10 mouse cellular contexts compared by ENCODE assay signal in the genomic region with DNA sequence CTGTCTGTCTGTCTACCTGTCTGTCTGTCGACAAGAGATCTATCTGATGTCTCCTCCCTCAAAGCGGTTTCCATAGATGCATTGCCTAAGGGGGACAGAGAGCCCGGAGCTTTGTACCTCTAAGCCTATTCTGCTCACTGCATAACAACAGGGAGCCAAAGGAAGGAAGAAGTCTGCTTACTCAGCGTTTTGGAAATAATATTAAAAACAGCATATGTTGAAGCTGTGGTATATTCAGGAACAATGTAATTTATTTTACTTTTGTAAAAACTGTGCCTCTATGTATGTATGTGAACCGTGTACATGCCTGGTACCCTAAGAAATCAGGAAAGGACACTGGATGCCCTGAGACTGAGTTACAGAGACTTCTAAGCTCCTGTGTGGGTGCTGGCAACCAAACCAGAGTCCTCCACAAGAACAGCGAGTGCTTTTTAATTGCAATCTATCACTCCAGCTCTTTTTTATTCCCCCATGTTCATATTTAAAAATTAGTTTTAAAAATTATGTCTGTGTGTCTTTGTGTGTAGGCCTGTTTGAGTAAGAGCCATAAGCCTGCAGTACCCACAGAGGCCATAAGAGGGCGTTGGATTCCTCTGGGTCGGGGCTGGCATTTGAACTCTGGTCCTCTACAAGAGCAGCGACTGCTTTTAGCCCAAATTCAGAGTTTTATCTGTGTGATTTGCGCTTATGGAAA. TPM values are rescaled to one million over a fixed set of nuclear protein-coding genes. Genes with fewer than 3 reads are reported as not detected.
DNase-seq lines count a peak whose midpoint lies in the region; ATAC-seq and TF ChIP-seq lines count a peak whose summit lies in the region.
"Had no signal": no experiment of that assay in that cellular context is flagged by ENCODE, and none has a peak within 500 bp of the region (broad histone marks: within the 10 kb centered on the region; RNA-seq: fewer than 3 reads in every experiment).

No protein-coding gene starts in this region.

- no peaks in the 10 kb centered on the region for H3K4me1 ChIP-seq in ES-Bruce4 (ENCODE audit: control insufficient read depth, insufficient read depth, low read length)
- peaks cover 6% of the 10 kb centered on the region for H3K4me1 ChIP-seq in liver, postnatal 0 days (ENCODE audit: insufficient read depth)

- no peaks in the 10 kb centered on the region for H3K9me3 ChIP-seq in ES-Bruce4 (replicated peaks; ENCODE audit: control insufficient read depth, insufficient read depth, low read length, poor library complexity, severe bottlenecking)
- no peaks in the 10 kb centered on the region for H3K9me3 ChIP-seq in liver, postnatal 0 days (ENCODE audit: low read length)

- no peak for ATAC-seq in liver, postnatal 0 days
- ATAC-seq in cerebellum, adult (ENCODE audit: insufficient number of reproducible peaks, low FRiP score, low TSS enrichment), result no peak

- TF ChIP-seq POLR2A in ES-Bruce4 (IDR thresholded peaks at IDR 0.05; ENCODE audit: insufficient read depth, low read length), result no peak

- no peak for DNase-seq in layer of hippocampus, adult 2 months (ENCODE audit: low spot score in 2 of 2)
- DNase-seq in layer of hippocampus, adult 9-10 months (ENCODE audit: low spot score), result no peak
- DNase-seq in R1 (ENCODE audit: low read depth, low spot score), result peak; percentile 54
- DNase-seq in liver, postnatal 0 days, result peak; percentile 22
- no peak for DNase-seq in heart, postnatal 36 days
- DNase-seq: heart, postnatal 10 days; layer of hippocampus, adult 9-11 months had no signal

- H3K27ac ChIP-seq in layer of hippocampus, adult 2 months, result no peak overlapping the region
- H3K27ac ChIP-seq in ES-Bruce4 (ENCODE audit: insufficient read depth, low read length), result no peak overlapping the region
- H3K27ac ChIP-seq in liver, postnatal 0 days (ENCODE audit: low read depth), result no peak overlapping the region
- H3K27ac ChIP-seq: macrophage had no signal

- no peak overlapping the region for H3K9ac ChIP-seq in ES-Bruce4 (ENCODE audit: low read depth, poor library complexity, severe bottlenecking)
- H3K9ac ChIP-seq in liver, postnatal 0 days (replicated peaks), result no peak overlapping the region

- no peak for TF ChIP-seq EP300 in ES-Bruce4 (IDR thresholded peaks at IDR 0.05; ENCODE audit: insufficient read depth, low read depth, low read length)
- TF ChIP-seq EP300 in liver, postnatal 0 days (IDR thresholded peaks at IDR 0.05; ENCODE audit: low read depth), result no peak

- no peaks in the 10 kb centered on the region for H3K36me3 ChIP-seq in ES-Bruce4 (ENCODE audit: control insufficient read depth, insufficient read depth, low read length, poor library complexity, severe bottlenecking)
- H3K36me3 ChIP-seq in liver, postnatal 0 days (replicated peaks; ENCODE audit: insufficient read depth, low read length), result peaks cover 8% of the 10 kb centered on the region

- no peak overlapping the region for H3K4me2 ChIP-seq in liver, postnatal 0 days (ENCODE audit: low read depth, low read length)

- TF ChIP-seq CTCF in layer of hippocampus, adult 2 months (conservative IDR thresholded peaks at IDR 0.05), result peak; percentile 53
- TF ChIP-seq CTCF in ES-Bruce4 (IDR thresholded peaks at IDR 0.05; ENCODE audit: low read depth, low read length), result peak; percentile 29
- peak; percentile 51 for TF ChIP-seq CTCF in liver, postnatal 0 days (IDR thresholded peaks at IDR 0.05; ENCODE audit: low read depth)

- WGBS in liver, postnatal 0 days (ENCODE audit: insufficient replicate concordance), result 80% methylated on average over 10 of the region's 10 CpGs

- H3K4me3 ChIP-seq in layer of hippocampus, adult 2 months, result no peak overlapping the region
- H3K4me3 ChIP-seq in ES-Bruce4 (ENCODE audit: low read depth, low read length), result no peak overlapping the region
- H3K4me3 ChIP-seq in liver, postnatal 0 days (ENCODE audit: low read depth, low read length), result no peak overlapping the region

- H3K27me3 ChIP-seq in ES-Bruce4 (ENCODE audit: control insufficient read depth, insufficient read depth, low read length, poor library complexity, severe bottlenecking), result no peaks in the 10 kb centered on the region
- H3K27me3 ChIP-seq in liver, postnatal 0 days (ENCODE audit: insufficient read depth, low read length), result no peaks in the 10 kb centered on the region

- intact Hi-C loops in heart, postnatal 36 days (cut with DNase I), result no loop called here

RNA-seq across cellular contexts. Expression of a gene that starts 28.7 kb away (rescaled TPM):
- 1 to 10 TPM; 2.9 to 3.0 TPM for total RNA-seq in layer of hippocampus, adult 2 months (2021)
- polyA plus RNA-seq in ES-Bruce4 (2011; ENCODE audit: insufficient read depth, insufficient read length, low read depth, missing spikeins), result 30.9 and 35.7 TPM in 2 replicates
- 10.5 and 12.2 TPM in 2 replicates for polyA plus RNA-seq in liver, postnatal 0 days (2015; fragmentation: Nextera tagmentation; extraction: Ambion mirVana)
- total RNA-seq in heart, postnatal 36 days (2021), result 1 to 10 TPM; 5.3 to 6.0 TPM

Comparison
In these comparisons a context has a peak if more than half of its experiments do, and no peak if none do; other contexts are left out.
1. DNase-seq: peak in R1 (single experiment) and liver, postnatal 0 days (single experiment); none in layer of hippocampus, adult 2 months (0 of 2), layer of hippocampus, adult 9-10 months (single experiment) and heart, postnatal 36 days (0 of 2).
2. Peak in every context shown above with its lines, with median percentiles within 50 percentile points of each other: CTCF ChIP-seq.